Mouse (Mus musculus): Measurements from ENCODE around the gene Plppr5.

The Plppr5 gene

DNA sequence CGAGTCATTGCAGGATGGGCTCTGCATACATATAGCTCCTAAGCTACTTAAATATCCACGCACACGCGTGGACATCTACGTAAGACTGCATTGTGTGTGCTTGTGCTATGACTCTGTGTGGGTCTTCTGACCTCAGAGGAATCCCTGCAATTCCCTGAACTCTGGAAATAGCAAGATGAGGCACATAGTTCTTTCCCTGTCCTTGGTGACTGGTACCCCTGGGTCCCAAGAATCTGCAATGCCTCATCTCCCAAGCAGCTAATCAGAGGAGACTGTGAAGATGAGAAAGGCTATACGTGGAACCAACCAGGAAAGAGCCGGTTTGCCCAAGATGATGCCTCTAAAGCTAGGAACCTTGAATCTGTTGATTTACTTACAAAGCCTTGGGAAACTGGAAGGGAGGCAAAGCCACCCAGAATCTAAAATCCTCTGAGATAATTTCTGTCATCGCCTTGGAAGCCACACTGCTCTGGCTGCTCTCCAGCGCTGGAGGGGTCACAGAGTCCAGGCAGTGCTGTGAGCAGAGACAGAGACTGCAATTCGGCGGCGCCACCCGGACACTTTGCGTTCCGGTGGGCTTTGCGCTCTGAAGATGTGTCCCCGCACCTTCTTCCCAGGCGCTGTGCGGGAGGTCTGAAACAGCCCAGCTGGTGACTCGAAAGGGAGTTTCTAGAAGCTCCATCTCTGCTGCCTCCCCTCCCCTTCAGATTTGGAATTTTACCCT lies at the start of gene Plppr5:
Plppr5 (plus strand) TSS at position 308 of the 724 bp plus-strand sequence.
- in situ Hi-C loops (cut with MboI, MseI), result no loop called here

DNA sequence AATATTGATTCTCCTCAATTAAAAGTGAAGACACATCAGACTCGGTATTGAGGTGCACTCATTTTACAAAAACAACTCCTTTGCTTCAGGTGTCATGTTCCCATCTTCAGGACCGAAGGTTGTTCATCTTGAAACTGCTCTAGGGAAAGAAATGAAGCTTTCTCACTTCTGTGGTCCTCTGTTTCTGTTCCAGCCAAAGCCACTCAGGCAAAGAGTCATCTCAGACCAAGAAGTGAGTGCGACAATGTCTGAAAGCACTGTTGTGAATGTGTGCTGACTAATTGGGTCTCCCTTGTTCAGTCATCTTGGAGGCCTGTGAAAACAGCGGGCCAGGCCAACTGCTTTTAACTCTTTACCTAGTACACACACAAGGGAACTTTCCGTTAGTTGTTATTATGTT lies 24.7 kb upstream of the Plppr5 start:
- in situ Hi-C loops (cut with MboI, MseI), result no loop called here

DNA sequence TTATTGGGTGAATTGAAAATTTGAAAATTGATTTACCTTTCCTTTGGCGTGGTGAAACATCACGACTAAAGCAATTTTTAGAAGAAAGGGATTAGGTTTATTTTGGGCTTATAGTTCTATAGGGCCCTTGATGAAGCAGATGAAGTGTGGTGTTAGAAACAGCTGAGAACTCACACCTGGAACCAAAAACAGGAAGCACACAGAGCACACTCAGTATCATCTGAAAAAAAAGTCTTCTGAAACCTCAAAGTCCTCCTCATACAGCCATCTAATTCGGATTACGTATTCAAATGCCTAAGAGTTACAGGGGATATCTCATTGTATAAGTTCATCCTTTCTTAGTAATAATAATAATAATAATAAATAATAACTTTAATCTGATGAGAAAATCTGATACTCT lies 24.1 kb upstream of the Plppr5 start:
- in situ Hi-C loops (cut with MboI, MseI), result no loop called here

DNA sequence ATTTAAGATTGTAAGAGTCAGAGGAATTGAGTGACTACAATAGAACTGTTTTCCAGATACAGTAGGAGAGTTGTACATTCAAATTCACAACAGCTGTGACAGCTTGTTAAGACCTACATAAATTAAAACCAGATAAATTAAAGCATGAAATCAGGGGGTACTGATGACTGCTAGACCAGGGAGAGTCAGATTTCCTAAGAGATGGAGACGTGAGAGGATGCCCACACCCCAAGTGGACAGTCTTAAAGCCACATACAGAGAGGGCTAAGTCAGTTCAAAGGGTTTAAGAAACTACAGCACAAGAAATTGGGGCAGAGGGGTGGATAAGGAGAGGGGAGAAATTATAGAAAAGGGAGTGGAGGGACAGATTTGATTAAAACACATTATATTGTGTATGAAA lies 17.7 kb upstream of the Plppr5 start:
- in situ Hi-C loops (cut with MboI, MseI), result no loop called here

DNA sequence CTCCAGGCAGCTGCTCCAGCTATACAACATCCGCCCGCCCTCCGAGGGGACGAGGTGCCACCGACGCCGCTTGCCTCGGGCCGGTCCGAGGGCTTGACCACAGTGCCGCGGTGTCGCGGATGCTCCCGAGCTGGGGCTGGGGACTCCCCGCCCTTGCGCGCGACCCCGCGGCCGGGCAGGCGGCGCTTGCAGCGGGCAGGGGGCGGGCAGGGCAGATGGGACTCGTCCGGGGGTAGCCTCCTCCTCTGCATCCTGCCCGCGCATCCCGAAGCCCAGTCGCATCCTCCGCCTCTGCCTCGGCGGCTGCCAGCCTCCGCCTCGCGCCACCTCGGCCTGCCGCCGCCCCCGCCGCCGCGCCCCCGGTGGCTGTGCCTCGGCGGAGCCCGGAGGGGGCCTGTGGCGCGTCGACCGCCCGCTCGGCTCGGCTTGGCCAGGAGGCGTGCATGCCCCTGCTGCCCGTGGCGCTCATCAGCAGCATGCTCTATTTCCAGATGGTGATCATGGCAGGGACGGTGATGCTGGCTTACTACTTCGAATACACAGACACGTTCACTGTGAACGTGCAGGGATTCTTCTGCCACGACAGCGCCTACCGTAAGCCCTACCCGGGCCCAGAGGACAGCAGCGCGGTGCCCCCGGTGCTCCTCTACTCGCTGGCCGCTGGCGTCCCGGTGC lies 754 bp downstream of the Plppr5 start:
- in situ Hi-C loops (cut with MboI, MseI), result no loop called here

DNA sequence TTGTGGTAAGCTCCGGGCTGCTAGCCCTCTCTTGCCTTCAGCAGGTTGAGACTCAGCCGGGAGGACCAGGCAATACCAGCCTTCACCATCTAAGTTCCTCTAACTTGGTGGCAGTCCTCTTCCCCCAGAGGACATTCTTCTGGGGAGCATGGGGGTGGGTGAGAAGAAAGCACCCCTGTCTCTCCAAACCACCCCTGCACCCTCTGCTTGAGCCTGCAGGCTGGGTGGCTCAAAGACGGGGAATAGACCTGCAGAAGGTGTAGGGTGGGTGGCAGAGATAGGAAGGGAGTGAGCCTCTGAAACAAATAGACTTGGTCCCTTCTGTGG lies 1.3 kb downstream of the Plppr5 start:
- in situ Hi-C loops (cut with MboI, MseI), result no loop called here

DNA sequence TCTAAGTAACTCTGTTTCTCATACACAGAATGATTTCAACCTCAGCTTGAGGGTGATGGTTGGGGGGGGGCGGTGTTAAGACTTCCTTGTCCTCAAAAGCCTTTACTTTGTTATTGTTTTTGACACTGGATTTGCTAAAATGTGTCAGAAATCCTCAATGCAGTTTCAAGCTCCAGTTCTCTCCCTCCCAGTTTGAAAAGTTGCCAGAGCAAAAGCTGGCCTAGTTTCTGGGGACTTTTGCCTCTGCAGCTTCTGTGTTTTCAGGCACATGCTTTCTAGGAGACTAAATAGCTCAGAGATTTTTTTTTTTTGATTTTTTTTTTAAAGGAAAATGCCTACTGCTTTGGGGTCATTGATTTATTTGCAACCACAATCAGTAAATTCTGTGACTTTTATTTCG lies 2.7 kb downstream of the Plppr5 start:
- in situ Hi-C loops (cut with MboI, MseI), result no loop called here

DNA sequence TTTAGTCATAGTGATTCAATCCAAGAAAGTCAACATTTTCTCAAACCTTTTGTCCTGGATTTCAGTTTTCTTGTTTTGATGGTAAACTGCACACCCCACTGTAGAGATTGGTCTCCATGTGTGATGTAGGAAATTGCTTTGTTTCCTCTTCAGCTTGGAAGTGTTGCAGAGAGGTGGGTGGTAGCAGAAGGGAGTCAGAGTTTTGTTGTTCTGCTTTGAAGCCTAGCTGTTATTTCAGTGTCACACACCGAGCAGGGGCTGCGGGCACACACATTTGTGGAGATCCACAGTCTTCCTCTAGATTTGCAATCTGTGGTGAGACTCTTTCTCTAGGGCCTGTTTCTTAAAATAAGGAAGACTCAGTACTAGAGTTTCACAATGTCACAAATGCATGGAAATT lies 8.0 kb downstream of the Plppr5 start:
- in situ Hi-C loops (cut with MboI, MseI), result no loop called here

DNA sequence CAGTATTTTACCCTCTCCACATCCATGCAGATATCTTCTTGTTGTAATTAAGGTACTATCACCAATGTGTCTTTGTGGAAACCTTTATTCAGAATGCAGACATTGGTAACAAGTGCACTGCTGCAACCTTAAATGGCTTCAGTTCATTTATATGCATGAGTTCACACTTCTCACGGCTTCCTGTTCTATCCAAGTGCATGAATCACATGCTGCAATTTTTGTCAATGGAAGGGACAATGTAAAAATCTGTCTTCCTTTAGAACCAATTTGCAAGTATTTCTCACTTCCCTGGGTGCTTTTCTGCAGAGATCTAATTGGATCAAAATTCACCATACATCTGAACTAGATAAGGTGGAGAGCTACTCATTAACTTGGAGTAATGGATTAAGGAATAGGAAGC lies 27.8 kb downstream of the Plppr5 start:
- in situ Hi-C loops (cut with MboI, MseI), result no loop called here

DNA sequence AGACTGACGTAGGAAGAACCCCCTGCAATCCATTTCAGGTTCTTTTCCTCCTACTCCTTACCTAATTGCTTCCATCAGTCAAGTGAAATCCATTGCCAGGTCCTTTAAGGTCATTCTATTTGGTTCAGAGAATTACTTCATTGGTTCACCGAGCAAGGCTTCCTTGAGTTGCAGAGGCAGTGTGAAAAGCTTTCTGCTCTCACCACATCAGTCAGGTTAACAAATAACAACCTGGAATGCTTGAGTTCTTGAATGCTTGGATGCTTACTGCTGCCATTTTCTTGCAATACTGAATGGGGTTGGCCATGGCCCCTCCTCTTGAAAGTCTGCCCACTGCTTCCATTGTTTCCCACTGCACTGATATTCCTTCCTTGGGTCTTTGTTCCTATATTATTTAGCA lies 28.8 kb downstream of the Plppr5 start:
- in situ Hi-C loops (cut with MboI, MseI), result no loop called here

DNA sequence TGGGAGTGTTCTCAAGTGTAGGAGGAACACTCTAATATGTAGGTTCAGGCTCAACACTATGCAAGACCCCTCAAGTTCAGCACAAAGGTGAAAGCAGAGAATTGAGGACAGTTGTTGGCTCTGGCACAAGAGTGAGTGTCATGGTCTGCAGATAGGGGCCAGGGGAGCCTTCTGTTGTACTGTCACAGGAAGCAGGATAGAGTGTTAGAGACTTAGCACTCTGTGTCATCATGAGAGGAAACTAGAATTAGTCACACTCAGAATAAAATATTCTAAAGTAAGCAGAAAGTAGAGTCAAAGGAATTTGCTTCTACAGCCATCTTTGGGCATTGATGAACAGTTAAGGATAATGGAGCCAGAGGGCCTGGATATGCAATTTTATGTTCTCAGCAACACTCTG lies 31.7 kb downstream of the Plppr5 start:
- in situ Hi-C loops (cut with MboI, MseI), result no loop called here

DNA sequence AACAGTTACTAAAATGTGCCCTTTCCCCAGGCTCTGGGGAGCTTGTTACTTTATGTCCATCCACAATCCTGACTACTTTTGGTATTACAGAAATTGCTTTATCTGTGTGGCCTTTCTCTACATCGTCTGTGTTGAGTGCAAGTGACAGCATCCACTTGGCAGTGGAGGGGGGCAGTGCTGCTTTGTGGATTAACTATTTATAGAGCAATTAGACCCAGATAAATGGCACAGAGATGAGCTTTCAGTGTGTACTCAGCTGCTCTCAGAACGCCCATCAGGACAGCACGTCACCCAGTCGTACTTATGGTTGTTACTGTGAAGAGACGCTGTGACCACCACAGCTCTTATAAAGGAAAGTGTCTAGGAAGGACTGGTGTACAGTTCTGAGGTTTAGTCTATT lies 36.8 kb downstream of the Plppr5 start:
- in situ Hi-C loops (cut with MboI, MseI), result no loop called here

DNA sequence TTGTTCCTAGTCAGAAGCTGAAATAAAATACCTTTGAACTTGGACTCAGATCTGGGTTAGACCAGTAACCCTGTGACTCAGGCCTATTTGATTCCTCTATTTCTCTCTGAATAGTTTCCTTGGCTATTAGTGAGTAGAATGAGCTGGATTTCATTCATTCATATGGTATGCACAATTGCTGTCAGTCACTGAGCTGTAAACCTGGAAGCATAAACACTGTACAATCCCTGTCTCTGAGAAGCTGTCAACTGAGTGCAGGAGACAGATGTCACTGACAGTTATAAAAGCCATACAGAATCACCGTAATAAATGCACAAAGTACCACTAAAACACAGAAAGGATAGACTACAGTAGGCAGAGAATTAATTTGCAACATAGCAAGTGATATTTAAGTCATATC lies 40.2 kb downstream of the Plppr5 start:
- in situ Hi-C loops (cut with MboI, MseI), result no loop called here

DNA sequence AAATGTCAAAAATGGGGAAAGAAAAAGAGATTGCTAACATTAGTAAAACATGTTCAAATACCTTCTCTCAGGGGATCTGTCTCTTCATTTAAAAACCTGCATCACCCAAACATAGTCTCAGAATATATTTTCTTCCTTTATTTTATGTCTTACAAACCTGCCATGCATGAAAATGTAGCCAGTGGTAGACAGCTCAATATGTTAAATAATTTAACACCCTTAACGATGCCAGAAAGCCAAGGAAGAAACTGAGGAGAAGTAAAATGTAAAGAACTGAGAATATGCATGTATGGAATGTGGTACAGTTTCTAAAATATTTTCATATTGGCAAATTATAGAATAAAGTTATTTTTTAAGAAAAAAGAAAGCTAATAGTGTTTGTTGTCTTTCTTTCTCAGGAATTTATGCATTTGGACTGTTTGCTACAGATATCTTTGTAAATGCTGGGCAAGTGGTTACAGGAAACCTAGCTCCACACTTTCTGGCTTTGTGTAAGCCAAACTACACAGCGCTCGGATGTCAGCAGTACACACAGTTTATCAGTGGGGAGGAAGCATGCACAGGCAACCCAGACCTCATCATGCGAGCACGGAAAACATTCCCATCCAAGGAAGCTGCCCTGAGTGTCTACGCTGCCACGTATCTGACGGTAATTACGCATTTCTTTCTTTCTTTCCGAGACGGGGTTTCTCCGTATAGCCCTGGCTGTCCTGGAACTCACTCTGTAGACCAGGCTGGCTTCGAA lies 50.8 kb downstream of the Plppr5 start:
- in situ Hi-C loops (cut with MboI, MseI), result no loop called here

DNA sequence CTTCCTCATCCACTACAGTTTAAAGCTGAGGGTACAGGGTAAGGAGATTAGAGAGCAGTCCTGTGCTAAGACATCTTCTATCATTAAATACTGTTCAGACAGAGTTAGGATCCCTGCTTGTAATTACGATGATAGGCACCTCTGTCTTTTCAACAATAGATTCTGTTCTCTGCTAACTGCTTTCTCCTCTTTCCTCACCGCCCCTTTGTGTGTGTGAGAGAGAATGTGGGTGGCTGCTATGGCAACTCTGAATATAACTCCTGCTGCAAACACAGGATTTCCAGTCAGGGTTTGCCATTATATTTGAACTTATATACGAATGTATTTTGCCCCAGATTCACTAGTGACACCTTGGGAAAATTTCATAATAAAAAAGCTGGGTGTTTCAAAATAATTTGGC lies 54.2 kb downstream of the Plppr5 start:
- in situ Hi-C loops (cut with MboI, MseI), result no loop called here

DNA sequence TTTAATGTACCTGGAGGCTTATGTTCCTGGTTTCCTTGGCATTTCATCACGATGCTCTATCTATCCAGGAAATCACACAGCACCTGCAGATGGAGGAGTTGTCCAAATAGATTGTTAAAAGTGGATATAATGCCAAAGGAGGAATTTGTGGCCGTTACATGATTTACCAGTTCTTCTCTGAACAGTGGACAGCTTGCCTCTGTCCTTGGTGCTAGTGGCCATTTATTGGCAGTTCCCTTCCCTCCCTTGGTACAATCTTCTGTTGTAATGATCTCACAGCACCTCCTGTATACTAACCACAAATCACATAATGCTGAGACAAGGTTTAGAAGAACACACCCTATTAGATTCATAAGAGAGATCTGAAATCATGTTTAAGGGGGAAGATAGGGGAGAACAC lies 55.7 kb downstream of the Plppr5 start:
- in situ Hi-C loops (cut with MboI, MseI), result no loop called here

DNA sequence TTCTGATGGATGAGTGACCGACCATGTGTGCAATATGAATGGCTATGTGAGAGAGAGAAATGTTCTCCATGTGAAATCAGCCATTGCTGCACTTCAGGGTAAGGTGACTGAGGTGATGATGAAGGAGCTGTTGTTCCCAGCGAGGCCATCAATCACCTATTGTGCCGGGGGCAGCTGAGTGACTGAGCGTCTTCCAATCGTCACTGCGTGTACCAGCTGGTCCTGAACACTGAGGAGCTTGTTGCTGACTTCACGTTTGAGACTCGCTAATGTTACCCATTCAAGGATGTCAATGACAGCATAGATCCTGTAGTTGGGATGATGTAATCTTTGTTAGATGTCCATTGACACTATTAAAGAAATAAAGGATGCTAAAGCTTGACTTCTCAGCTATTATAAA lies 74.0 kb downstream of the Plppr5 start:
- in situ Hi-C loops (cut with MboI, MseI), result no loop called here

DNA sequence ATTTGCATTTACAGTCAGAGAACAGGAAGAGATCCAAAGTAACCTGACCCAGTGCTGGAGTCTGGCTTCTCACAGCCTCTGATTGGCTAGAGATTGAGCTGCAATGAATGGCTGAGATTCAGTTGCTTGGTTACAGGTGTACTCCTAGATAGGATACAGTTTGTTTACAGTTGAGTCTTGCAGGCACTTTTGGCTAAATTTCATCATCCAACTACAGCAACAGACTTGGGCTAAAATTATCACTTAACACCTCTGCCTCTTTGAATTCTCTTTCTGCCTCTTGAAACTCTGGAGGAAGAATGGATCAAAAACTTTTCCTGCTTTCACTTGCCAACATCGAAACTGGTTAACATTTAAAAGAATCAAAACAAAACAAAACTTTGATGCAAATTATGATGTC lies 89.7 kb downstream of the Plppr5 start:
- in situ Hi-C loops (cut with MboI, MseI), result no loop called here

DNA sequence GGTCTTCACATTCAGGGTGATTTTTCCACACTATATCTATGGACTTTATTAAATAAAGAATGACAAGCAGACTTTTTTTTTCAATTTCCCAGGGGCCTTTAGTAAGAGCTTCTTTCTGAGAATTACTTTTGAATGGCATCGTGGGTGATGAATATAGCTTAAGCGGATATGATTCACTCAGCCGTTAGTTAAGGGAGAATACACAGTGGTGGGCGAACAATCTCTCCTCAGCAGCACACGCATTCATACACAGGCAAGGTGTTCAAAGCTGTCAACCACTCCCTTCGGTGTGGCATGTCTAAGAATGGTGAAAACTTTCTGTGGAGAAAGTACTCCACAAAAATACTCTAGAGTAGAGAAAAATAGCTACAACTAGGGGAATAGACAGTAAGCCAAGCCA lies 104.6 kb downstream of the Plppr5 start:
- in situ Hi-C loops (cut with MboI, MseI), result no loop called here

DNA sequence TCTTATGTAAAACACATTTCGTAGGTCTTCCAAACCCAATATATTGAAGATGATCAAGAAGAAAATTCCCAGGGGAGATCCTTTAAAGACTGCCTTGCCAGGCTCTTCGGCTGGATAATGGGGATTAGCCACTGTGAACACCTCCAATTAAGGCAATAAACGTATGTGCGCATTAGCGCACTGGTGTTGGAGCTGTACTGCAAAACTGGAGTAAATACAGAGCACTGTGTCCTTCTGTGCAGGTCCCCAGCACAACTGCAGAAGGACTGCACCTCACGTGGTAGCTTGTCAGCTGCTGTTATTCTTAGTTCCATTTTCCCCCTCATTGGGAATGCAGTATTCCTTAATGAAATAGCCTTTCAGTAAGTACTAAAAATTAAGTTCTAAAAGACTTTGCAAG lies 110.0 kb downstream of the Plppr5 start:
- in situ Hi-C loops (cut with MboI, MseI), result no loop called here

DNA sequence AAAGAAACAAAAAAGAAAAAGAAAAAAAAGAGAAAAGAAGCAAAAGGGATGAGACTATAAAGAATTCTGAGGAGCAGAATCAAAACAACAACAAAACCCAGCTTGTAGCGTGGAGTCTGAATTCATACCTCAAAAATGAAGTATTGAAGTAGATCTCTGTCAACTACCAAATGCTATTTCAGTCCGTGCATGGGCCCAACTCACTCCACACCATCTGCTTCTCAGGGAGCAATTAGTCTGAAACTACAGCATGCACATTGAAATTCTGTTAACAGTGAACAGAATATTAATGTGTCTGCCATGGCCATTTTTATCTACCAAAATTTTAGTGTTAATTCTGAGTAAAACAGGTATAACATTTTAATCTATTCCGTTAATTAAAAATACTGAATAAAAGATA lies 111.4 kb downstream of the Plppr5 start:
- in situ Hi-C loops (cut with MboI, MseI), result no loop called here

DNA sequence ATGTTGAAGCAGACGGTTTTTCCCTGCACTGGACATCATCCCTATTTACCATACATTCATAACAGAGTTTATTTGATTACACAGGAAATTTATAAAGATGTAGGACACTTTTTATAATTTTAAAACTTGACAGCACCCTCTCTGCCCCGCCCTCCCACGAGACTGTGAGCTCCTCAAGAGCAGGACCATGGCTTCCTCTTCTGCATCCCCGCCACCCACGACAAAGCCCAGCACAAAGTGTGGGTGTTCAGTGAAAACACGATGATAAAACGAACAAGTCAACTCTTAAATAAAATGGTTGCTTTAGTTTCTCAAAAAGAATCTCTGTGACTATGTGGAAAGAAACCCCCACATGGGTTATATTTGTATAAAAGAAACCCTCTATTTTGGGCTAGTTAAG lies 112.0 kb downstream of the Plppr5 start:
- in situ Hi-C loops (cut with MboI, MseI), result no loop called here

DNA sequence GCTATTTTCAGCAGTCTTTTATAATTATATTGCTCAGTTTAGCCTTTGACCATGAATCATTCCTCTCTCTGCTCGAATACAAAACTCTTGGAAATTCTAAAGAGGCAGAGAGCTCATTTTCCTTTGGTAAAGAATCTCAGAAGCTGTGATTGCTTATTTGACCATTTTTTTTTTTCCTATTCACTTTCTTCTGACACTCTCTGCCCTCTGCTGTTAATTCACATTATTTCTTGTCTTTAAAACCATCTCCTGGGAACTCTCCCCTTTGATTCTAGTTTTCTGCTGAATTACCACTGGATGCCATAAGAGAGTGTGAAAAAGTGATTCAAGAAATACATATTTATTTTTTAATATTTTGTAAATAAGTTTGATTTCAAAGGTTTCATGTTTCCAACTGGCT lies 120.1 kb downstream of the Plppr5 start:
- in situ Hi-C loops (cut with MboI, MseI), result no loop called here

Measured in T-helper 2 cell (primary cell).